Mouse (Mus musculus) lung, postnatal 0 days (tissue): ENCODE measurements around the gene AI854703. TPM values are rescaled to one million over a fixed set of nuclear protein-coding genes. Genes with fewer than 3 reads are reported as not detected.

Source experiments
- ATAC-seq: fragments of 200-750 bp; cut with Nextera tagmentation; 2 replicates; pipeline ENCODE4 v1.8.0; 2017; ENCODE audit warnings: moderate library complexity
- DNase-seq: peaks from one replicate; pipeline ENCODE4 v3.0.0-alpha.2; 2016; ENCODE audit warnings: low spot score
- H3K27ac ChIP-seq: fragments of 300-500 bp; sonication (generic); 2 replicates; pipeline ENCODE4 v1.5.1; 2014; ENCODE audit warnings: antibody characterized with exemption, mild to moderate bottlenecking, low read length, mixed read lengths
- H3K27me3 ChIP-seq: fragments of 300-500 bp; sonication (generic); replicated peaks from 2 replicates; pipeline ENCODE4 v1.6.1; 2014; ENCODE audit warnings: low read length, mixed read lengths; ENCODE audit not compliant: insufficient read depth
- H3K36me3 ChIP-seq: fragments of 300-500 bp; sonication (generic); 2 replicates; pipeline ENCODE4 v1.6.1; 2014; ENCODE audit warnings: low read length, mixed read lengths; ENCODE audit not compliant: insufficient read depth
- H3K4me1 ChIP-seq: fragments of 300-500 bp; sonication (generic); 2 replicates; pipeline ENCODE4 v1.6.1; 2014; ENCODE audit warnings: antibody characterized with exemption, low read depth, low read length, mixed read lengths; ENCODE audit not compliant: insufficient read depth
- H3K4me2 ChIP-seq: fragments of 300-500 bp; sonication (generic); replicated peaks from 2 replicates; pipeline ENCODE4 v1.6.1; 2014; ENCODE audit warnings: low read depth, mild to moderate bottlenecking, low read length, moderate library complexity, mixed read lengths
- H3K4me3 ChIP-seq: fragments of 300-500 bp; sonication (generic); 2 replicates; pipeline ENCODE4 v1.5.1; 2014; ENCODE audit warnings: low read depth, low read length
- H3K9ac ChIP-seq: fragments of 300-500 bp; sonication (generic); replicated peaks from 2 replicates; pipeline ENCODE4 v1.6.1; 2014; ENCODE audit warnings: low read depth, mild to moderate bottlenecking
- H3K9me3 ChIP-seq: fragments of 300-500 bp; sonication (generic); 2 replicates; pipeline ENCODE4 v1.6.1; 2016; ENCODE audit warnings: low read length, mixed read lengths
- CTCF ChIP-seq: IDR thresholded peaks from 2 replicates; pipeline ENCODE4 v1.5.1; 2016; ENCODE audit warnings: antibody characterized with exemption, mild to moderate bottlenecking
- EP300 ChIP-seq: IDR thresholded peaks from 2 replicates; pipeline ENCODE4 v1.6.1; 2016; ENCODE audit warnings: antibody characterized with exemption, mild to moderate bottlenecking, control low read depth
- WGBS: fragments of 180-500 bp; shearing (Covaris S2); extraction: QIAGEN DNeasy Blood & Tissue Kit; methylation state at CpG from one replicate; pipeline ENCODE4 v1.1.7; 2014; 5-methylcytosine and 5-hydroxymethylcytosine counted together
- polyA plus RNA-seq: library from polyadenylated mRNA; unstranded; fragments of >200 nt; fragmentation: Nextera tagmentation; extraction: Ambion mirVana; gene quantifications from 2 replicates; pipeline ENCODE4 v1.2.1, GENCODE M21; 2015

Gene AI854703
- polyA plus RNA-seq, 1 experiment from 2014 or later: 0.49 TPM

- ATAC-seq: no peak
- H3K9ac ChIP-seq: no peak overlapping the region
- H3K27ac ChIP-seq: no peak overlapping the region
- H3K4me3 ChIP-seq: no peak overlapping the region
- no peak overlapping the region for H3K4me2 ChIP-seq
- TF ChIP-seq CTCF (no peak), EP300 (no peak)
- H3K4me1 ChIP-seq: peaks cover 14% of the 10 kb centered on the region
- H3K27me3 ChIP-seq: no peaks in the 10 kb centered on the region
- WGBS: 86% methylated on average over 3 of the region's 3 CpGs
- peaks cover 6% of the 10 kb centered on the region; the same call in 1 of the 2 replicates for H3K36me3 ChIP-seq
- peaks cover under 1% of the 10 kb centered on the region; the same call in 1 of the 2 replicates for H3K9me3 ChIP-seq
- DNase-seq: no peak
Observed at GRCm38 (mm10) chr6:48591221-48591845, 35.2 kb upstream of the AI854703 start.

DNA sequence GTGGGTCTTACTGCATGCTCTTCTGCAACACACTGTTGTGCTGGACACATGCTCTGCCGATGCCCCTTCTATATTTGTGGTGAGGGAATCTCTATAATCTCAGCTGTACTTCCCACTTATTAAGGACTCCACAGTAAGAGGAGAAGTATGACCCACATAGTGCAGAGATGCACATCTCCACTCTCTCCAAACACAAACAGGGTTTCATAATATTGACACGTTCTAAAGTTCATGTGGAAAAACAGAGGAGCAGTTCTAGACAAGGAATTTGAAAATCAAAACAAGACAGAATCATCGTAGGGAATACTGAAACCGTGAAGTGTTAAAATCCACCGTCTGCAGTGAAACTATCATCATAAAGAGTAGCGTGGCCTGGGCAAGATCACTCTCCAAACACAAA lies 34.7 kb upstream of the AI854703 start:
- Histone ChIP-seq H3K36me3 (peaks cover 11% of the 10 kb centered on the region; the same call in 1 of the 2 replicates), H3K9me3 (peaks cover 6% of the 10 kb centered on the region), H3K27me3 (no peaks in the 10 kb centered on the region), H3K4me2 (no peak overlapping the region), H3K4me3 (no peak overlapping the region), H3K4me1 (peaks cover 14% of the 10 kb centered on the region), H3K9ac (no peak overlapping the region), H3K27ac (no peak overlapping the region)
- ATAC-seq (no peak), DNase-seq (no peak)
- TF ChIP-seq EP300 (no peak), CTCF (no peak)
- 78% methylated on average over 6 of the region's 6 CpGs for WGBS

GRCm38 (mm10) chr6:48593158-48594042 lies 33.2 kb upstream of the AI854703 start, which contains the start of the genes Repin1 and Gm44965:
Repin1 (plus strand) TSS chr6:48593883.
Gm44965 (plus strand) TSS chr6:48593941.
- peak within 1 kb of the TSS; percentile 66 for H3K9ac ChIP-seq
- 10% methylated on average over 38 of the region's 45 CpGs for WGBS
- H3K4me2 ChIP-seq: peak within 1 kb of the TSS; percentile 92
- H3K27me3 ChIP-seq: no peaks in the 10 kb centered on the region
- peaks cover 10% of the 10 kb centered on the region for H3K9me3 ChIP-seq
- H3K36me3 ChIP-seq: peaks cover 22% of the 10 kb centered on the region; the same call in 1 of the 2 replicates
- no peak for TF ChIP-seq EP300
- peak; percentile 63 for TF ChIP-seq CTCF
- peak within 1 kb of the TSS; percentile 85 for H3K27ac ChIP-seq
- ATAC-seq (peak; percentile 96), DNase-seq (peak; percentile 89)
- peaks cover 14% of the 10 kb centered on the region for H3K4me1 ChIP-seq
- peak within 1 kb of the TSS; percentile 77 for H3K4me3 ChIP-seq

GRCm38 (mm10) chr6:48594043-48594738 lies 32.4 kb upstream of the AI854703 start:
- Histone ChIP-seq H3K36me3 (peaks cover 22% of the 10 kb centered on the region; the same call in 1 of the 2 replicates), H3K4me2 (peak overlapping the region; percentile 92), H3K27me3 (no peaks in the 10 kb centered on the region), H3K4me1 (peaks cover 14% of the 10 kb centered on the region), H3K9ac (peak overlapping the region; percentile 66), H3K4me3 (peak overlapping the region; percentile 77), H3K9me3 (peaks cover 10% of the 10 kb centered on the region), H3K27ac (peak overlapping the region; percentile 85)
- DNase-seq: peak; percentile 44
- under 1% methylated on average over 35 of the region's 41 CpGs for WGBS
- TF ChIP-seq EP300 (no peak), CTCF (peak; percentile 3; the same call in 1 of the 2 replicates)
- ATAC-seq: peak; percentile 66

- Histone ChIP-seq H3K27ac (no peak overlapping the region), H3K36me3 (peaks cover 22% of the 10 kb centered on the region; the same call in 1 of the 2 replicates), H3K4me3 (no peak overlapping the region), H3K9me3 (peaks cover 10% of the 10 kb centered on the region), H3K4me2 (peak overlapping the region; percentile 92; the same call in 1 of the 2 replicates), H3K4me1 (peaks cover 14% of the 10 kb centered on the region), H3K9ac (no peak overlapping the region), H3K27me3 (no peaks in the 10 kb centered on the region)
- 44% methylated on average over 1 of the region's 1 CpGs for WGBS
- no peak for ATAC-seq
- TF ChIP-seq EP300 (no peak), CTCF (no peak)
- DNase-seq: no peak
Observed at GRCm38 (mm10) chr6:48595278-48595677, 31.3 kb upstream of the AI854703 start.
